Mouse (Mus musculus) cerebellum, adult 2 months (tissue): ENCODE measurements around the gene Zfp329.
"Not testable (repeated sequence)": the region's sequence is repeated elsewhere in the genome, so short reads cannot be mapped to it uniquely, and the experiment has no call there.

Experiments
- CTCF ChIP-seq: fragments of 200-500 bp; IDR thresholded peaks from 2 replicates; pipeline ENCODE4 v1.5.1; 2011; ENCODE audit warnings: low read depth, mild to moderate bottlenecking, control low read depth, low read length, moderate library complexity, borderline replicate concordance; ENCODE audit not compliant: insufficient read depth
- POLR2A ChIP-seq: fragments of 200-500 bp; IDR thresholded peaks from 2 replicates; pipeline ENCODE4 v1.6.1; 2011; ENCODE audit warnings: low read length, control low read depth, borderline replicate concordance; ENCODE audit not compliant: insufficient read depth

- TF ChIP-seq CTCF, POLR2A: not testable (repeated sequence)
Observed at GRCm38 (mm10) chr7:12792624-12793023, 26.0 kb downstream of the Zfp329 start.
